Mouse (Mus musculus): Measurements from ENCODE around the gene Ptprd.

GRCm38 (mm10) chr4:76023756-76024501 lies 2187.8 kb downstream of the Ptprd start:
- TF ChIP-seq CTCF (IDR thresholded peaks at IDR 0.05; ENCODE audit: low read depth) (no peak), EP300 (IDR thresholded peaks at IDR 0.05; ENCODE audit: low read depth) (no peak)
